Mouse (Mus musculus): ENCODE measurements around the gene E330021D16Rik.

DNA sequence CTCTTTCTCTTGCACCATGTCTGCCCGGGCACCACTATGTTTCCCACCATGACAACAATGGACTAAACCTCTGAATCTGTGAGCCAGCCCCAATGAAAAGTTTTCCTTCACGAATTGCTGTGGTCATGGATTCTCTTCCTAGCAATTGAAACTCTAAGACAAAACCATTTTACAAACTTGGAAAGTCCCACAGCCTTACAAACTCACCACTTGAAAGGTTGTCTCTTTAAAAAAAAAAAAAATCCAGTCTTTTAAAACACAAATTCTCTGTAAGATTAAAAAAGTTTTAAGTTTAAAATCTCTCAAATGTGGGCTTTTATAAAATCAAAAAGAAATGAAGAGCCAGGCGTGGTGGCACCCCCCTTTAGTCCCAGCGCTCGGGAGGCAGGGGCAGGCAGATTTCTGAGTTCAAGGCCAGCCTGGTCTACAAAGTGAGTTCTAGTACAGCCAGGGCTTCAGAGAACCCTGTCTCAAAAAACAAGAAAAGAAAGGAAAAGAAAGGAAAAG lies 1.5 kb downstream of the E330021D16Rik start:
- no peak for TF ChIP-seq CTCF (IDR thresholded peaks at IDR 0.05; ENCODE audit: control insufficient read depth, insufficient read depth, insufficient replicate concordance, low read depth, low read length)
- no peak for TF ChIP-seq POLR2A (IDR thresholded peaks at IDR 0.05; ENCODE audit: control insufficient read depth, low read depth, low read length)

All from testis, adult 2 months (tissue).